Mouse (Mus musculus) stomach, embryonic 14.5 days (tissue): ENCODE data around the gene Pigt. TPM values are rescaled to one million over a fixed set of nuclear protein-coding genes. Genes with fewer than 3 reads are reported as not detected.

Source experiments
- ATAC-seq: fragments of 200-750 bp; cut with Nextera tagmentation; 2 replicates; pipeline ENCODE4 v1.8.0; 2017; ENCODE audit warnings: low read depth, moderate TSS enrichment; ENCODE audit not compliant: insufficient number of reproducible peaks, insufficient read depth, low FRiP score
- H3K27ac ChIP-seq: fragments of 300-500 bp; sonication (generic); 2 replicates; pipeline ENCODE4 v1.5.1; 2014; ENCODE audit warnings: mild to moderate bottlenecking, low read length, moderate library complexity, mixed read lengths
- H3K27me3 ChIP-seq: fragments of 300-500 bp; sonication (generic); 2 replicates; pipeline ENCODE4 v1.6.1; 2014; ENCODE audit warnings: low read length, control low read depth, mixed read lengths; ENCODE audit not compliant: control insufficient read depth, insufficient read depth
- H3K36me3 ChIP-seq: fragments of 300-500 bp; sonication (generic); 2 replicates; pipeline ENCODE4 v1.6.1; 2014; ENCODE audit warnings: mild to moderate bottlenecking, control low read depth, low read length, moderate library complexity, mixed read lengths; ENCODE audit not compliant: control insufficient read depth, insufficient read depth
- H3K4me1 ChIP-seq: fragments of 300-500 bp; sonication (generic); 2 replicates; pipeline ENCODE4 v1.6.1; 2014; ENCODE audit warnings: low read length, control low read depth, mixed read lengths; ENCODE audit not compliant: control insufficient read depth, insufficient read depth
- H3K4me2 ChIP-seq: fragments of 300-500 bp; sonication (generic); replicated peaks from 2 replicates; pipeline ENCODE4 v1.6.1; 2014; ENCODE audit warnings: low read depth, low read length, control low read depth
- H3K4me3 ChIP-seq: fragments of 300-500 bp; sonication (generic); 2 replicates; pipeline ENCODE4 v1.5.1; 2014; ENCODE audit warnings: low read depth, low read length, control low read depth
- H3K9ac ChIP-seq: fragments of 300-500 bp; sonication (generic); replicated peaks from 2 replicates; pipeline ENCODE4 v1.6.1; 2014; ENCODE audit warnings: low read depth, mild to moderate bottlenecking, control low read depth, low read length, moderate library complexity, mixed read lengths
- H3K9me3 ChIP-seq: fragments of 300-500 bp; sonication (generic); 2 replicates; pipeline ENCODE4 v1.6.1; 2016; ENCODE audit warnings: low read depth, low read length, control low read depth; ENCODE audit not compliant: control insufficient read depth
- WGBS: fragments of 180-500 bp; shearing (Covaris S2); extraction: QIAGEN DNeasy Blood & Tissue Kit; methylation state at CpG from one replicate; pipeline ENCODE4 v1.1.7; 2014; 5-methylcytosine and 5-hydroxymethylcytosine counted together
- polyA plus RNA-seq: library from polyadenylated mRNA; unstranded; fragments of >200 nt; fragmentation: Nextera tagmentation; extraction: Ambion mirVana; gene quantifications from 2 replicates; pipeline ENCODE4 v1.2.1, GENCODE M21; 2014

Gene Pigt
- polyA plus RNA-seq, 1 experiment from 2014 or later = 86.0 TPM

DNA sequence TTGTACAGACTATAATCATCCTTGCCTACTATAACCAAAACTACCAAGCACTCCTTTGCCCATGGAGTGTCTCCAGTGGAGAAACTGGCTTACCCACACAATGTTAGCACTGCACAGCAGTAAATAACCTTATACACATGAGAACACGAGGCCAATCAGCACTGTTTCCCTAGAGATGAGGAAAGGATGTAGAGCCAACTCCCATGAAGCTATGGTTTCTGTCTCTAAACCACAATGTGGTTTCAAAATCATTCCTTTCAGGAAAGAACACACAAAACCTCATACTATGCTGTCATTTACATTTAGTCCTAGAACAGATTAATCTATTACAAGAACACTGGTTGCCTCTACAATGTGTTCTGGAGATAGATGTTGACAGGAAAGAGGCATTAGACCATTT is 989 bp upstream of the Pigt start:
- Histone ChIP-seq H3K9ac (no peak overlapping the region), H3K4me3 (peak overlapping the region; percentile 89; the same call in 1 of the 2 replicates), H3K4me1 (peaks cover 8% of the 10 kb centered on the region; the same call in 1 of the 2 replicates), H3K27ac (no peak overlapping the region), H3K9me3 (no peaks in the 10 kb centered on the region), H3K4me2 (peak overlapping the region; percentile 99; the same call in 1 of the 2 replicates), H3K27me3 (no peaks in the 10 kb centered on the region), H3K36me3 (peaks cover 11% of the 10 kb centered on the region)
- no peak for ATAC-seq
- 80% methylated on average over 1 of the region's 1 CpGs for WGBS

DNA sequence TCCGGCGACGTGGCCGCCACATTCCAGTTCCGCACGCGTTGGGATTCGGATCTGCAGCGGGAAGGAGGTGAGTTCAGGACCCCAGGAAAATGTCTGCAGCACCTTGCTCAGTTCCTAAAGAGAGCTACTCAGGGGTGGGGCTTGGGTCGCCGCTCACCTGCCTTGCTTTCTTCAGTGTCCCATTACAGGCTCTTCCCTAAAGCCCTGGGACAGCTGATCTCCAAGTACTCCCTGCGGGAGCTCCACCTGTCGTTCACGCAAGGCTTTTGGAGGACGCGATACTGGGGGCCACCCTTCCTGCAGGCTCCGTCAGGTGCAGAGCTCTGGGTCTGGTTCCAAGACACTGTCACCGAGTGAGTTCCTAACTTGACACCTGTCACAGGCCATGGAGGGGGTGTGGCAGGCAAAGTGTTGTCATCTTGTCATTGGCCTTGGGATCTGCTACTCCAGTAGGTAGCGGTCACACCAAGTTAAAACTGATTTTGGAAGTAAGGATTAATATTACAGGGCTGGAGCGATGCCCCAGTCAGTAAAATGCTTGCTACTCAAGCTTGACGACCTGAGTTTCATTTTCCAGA is 460 bp downstream of the Pigt start:
- Histone ChIP-seq H3K4me3 (peak overlapping the region; percentile 89), H3K36me3 (peaks cover 23% of the 10 kb centered on the region), H3K9me3 (no peaks in the 10 kb centered on the region), H3K27ac (no peak overlapping the region), H3K4me2 (peak overlapping the region; percentile 99), H3K9ac (peak overlapping the region; percentile 52), H3K27me3 (no peaks in the 10 kb centered on the region), H3K4me1 (peaks cover 8% of the 10 kb centered on the region; the same call in 1 of the 2 replicates)
- 5% methylated on average over 21 of the region's 21 CpGs for WGBS
- peak; percentile 47; the same call in 1 of the 2 replicates for ATAC-seq

DNA sequence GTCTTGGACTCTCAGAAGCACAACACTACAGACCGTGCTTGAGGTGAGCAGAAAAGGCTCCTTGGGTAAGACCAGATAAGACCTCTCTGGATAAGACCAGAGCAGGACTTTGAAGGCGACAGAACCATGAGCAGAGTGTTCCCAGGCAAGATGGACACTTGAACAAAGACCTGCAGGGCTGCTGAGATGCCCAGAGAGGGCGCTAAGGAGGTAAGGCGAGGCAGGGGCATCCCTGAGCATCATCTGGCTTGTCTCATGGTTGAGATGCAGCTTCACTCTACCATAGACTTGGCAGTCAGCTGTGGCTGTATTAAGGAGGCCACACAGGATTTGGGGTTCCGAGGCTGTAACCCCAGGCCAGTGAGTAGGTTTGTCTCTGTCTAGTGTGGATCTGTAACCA is 2.0 kb downstream of the Pigt start:
- H3K27me3 ChIP-seq = no peaks in the 10 kb centered on the region
- peaks cover 37% of the 10 kb centered on the region for H3K36me3 ChIP-seq
- H3K27ac ChIP-seq = no peak overlapping the region
- no peak overlapping the region for H3K4me2 ChIP-seq
- no peak overlapping the region for H3K4me3 ChIP-seq
- peaks cover 3% of the 10 kb centered on the region; the same call in 1 of the 2 replicates for H3K9me3 ChIP-seq
- peaks cover 8% of the 10 kb centered on the region; the same call in 1 of the 2 replicates for H3K4me1 ChIP-seq
- WGBS = 73% methylated on average over 5 of the region's 5 CpGs
- no peak for ATAC-seq
- H3K9ac ChIP-seq = no peak overlapping the region

DNA sequence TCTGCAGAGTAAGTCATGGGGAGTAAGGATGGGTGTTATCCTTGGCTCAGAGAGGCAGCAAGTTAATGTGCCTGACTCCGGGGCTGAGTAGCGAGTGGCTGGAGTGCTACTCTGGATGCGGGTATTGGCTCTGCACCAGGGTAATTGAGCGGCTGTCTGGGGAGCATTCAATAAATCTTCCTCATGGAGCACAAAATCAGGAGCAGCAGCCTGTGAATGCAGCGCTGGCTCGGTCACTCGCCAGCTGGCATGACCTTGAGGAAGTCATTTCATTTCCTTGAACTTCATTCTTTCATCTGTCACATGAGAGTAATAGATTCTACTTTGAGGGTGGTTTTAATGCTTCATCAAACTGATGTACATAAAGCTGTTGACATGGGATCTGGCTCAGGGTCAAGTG is 3.2 kb downstream of the Pigt start:
- Histone ChIP-seq H3K27me3 (no peaks in the 10 kb centered on the region), H3K4me2 (no peak overlapping the region), H3K36me3 (peaks cover 48% of the 10 kb centered on the region), H3K9me3 (peaks cover 9% of the 10 kb centered on the region; the same call in 1 of the 2 replicates), H3K9ac (no peak overlapping the region), H3K27ac (no peak overlapping the region), H3K4me1 (peaks cover 8% of the 10 kb centered on the region; the same call in 1 of the 2 replicates), H3K4me3 (no peak overlapping the region)
- WGBS = 91% methylated on average over 7 of the region's 7 CpGs
- ATAC-seq = no peak

DNA sequence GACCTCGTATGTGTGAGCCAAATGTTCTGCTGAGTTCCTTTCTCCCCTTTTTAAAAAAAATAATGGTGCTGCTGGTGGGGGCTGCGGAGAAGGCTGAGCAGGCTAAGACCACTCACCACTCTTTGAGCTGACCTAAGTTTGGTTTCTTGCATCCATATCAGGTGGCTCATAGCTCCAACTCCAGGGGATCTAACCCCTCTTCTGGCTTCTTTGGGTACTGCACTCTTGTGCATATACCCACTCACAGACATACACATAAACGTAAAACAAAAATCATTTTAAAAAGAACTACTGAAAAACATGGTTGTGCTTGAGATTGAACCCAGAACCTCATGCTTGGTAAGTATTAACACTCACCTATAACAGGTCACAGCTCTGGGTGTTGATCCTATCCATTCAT is 7.6 kb downstream of the Pigt start:
- no peaks in the 10 kb centered on the region for H3K4me1 ChIP-seq
- H3K9me3 ChIP-seq = peaks cover 9% of the 10 kb centered on the region; the same call in 1 of the 2 replicates
- H3K4me2 ChIP-seq = no peak overlapping the region
- no peak overlapping the region for H3K4me3 ChIP-seq
- no peak overlapping the region for H3K9ac ChIP-seq
- H3K27ac ChIP-seq = no peak overlapping the region
- no peaks in the 10 kb centered on the region for H3K27me3 ChIP-seq
- WGBS = 96% methylated on average over 3 of the region's 3 CpGs
- no peak for ATAC-seq
- peaks cover 52% of the 10 kb centered on the region for H3K36me3 ChIP-seq

DNA sequence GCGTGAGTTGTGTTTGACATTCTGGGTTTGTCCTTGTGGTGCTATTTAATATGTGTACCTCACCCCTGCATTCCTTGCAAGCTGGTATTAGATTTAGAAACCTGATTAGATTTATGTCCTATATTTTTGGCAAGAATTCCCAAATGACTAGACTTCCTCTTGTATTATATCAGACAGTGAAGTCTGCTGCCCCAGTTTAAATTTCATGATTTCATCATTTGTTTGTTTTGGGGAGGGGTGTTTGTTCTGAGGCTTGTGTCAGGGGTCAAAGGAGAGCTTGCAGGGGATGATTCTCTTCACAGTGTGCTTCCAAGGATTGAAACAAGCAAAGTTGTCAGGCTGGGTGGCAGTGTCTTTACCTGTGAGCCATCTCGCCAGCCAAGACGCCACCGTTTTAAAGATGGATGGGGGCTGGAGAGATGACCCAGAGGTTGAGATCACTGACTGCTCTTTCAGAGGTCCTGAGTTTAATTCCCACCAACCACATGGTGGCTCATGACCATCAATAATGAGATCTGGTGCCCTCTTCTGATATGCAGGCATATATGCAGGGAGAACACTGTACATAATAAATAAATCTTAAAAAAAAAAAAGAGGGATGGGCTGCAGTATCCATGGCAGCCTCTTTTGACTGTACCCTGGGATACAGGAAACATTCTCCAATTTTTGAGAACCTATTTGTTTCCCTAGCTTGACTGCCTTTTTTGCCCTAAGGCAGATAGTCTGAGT is 8.5 kb downstream of the Pigt start:
- 84% methylated on average over 4 of the region's 4 CpGs for WGBS
- Histone ChIP-seq H3K27me3 (no peaks in the 10 kb centered on the region), H3K4me1 (no peaks in the 10 kb centered on the region), H3K4me3 (no peak overlapping the region), H3K4me2 (no peak overlapping the region), H3K27ac (no peak overlapping the region), H3K36me3 (peaks cover 47% of the 10 kb centered on the region), H3K9me3 (peaks cover 9% of the 10 kb centered on the region; the same call in 1 of the 2 replicates), H3K9ac (no peak overlapping the region)
- ATAC-seq = no peak

DNA sequence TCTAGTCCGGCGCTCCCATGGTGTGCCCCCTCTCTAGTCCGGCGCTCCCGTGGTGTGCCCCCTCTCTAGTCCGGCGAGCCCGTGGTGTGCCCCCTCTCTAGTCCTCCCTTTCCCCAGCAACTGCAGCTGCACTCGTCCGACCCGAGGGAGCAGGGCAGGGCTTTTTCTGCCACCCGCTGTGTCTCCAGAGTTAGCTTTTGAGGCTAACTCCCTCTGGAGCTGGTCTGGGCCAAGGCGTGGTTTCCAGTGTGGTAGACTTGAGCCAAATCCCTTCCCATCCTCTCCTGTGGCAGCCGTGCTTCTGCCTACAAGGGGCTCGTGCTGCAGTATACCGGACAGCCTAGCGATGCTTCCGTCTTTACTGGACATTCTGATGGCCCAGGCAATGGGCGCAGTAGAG is 10.5 kb downstream of the Pigt start:
- Histone ChIP-seq H3K36me3 (peaks cover 29% of the 10 kb centered on the region), H3K9ac (no peak overlapping the region), H3K27me3 (no peaks in the 10 kb centered on the region), H3K27ac (no peak overlapping the region), H3K9me3 (peaks cover 9% of the 10 kb centered on the region; the same call in 1 of the 2 replicates), H3K4me2 (no peak overlapping the region), H3K4me3 (no peak overlapping the region), H3K4me1 (no peaks in the 10 kb centered on the region)
- no peak for ATAC-seq
- 89% methylated on average over 19 of the region's 19 CpGs for WGBS

DNA sequence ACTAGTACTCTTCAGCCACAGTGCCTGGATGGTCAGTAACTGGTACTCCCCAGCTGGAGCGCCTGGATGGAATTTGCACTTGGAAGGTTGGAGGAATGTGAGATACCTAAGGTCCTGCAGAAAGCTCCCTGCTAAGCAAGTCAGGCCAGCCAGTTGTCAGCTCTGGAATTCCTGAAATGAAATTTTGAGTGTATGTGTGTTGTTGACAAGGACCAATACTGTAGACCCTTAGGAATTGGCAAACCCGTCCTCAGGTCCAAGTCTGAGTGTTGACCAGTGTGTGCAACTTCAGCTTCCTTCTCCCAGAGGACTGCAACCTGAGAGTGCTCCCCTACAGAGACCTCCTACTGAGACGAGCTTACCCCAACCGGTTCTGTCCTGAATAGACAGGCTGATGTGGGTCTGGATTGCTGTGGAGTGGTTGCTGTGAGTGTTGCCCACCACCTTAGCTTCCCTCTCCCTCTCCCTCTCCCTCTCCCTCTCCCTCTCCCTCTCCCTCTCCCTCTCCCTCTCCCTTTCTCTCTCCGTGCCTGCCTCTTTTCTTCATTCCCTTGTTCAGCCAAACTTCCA is 13.4 kb downstream of the Pigt start:
- Histone ChIP-seq H3K27ac (no peak overlapping the region), H3K27me3 (no peaks in the 10 kb centered on the region), H3K4me3 (no peak overlapping the region), H3K36me3 (peaks cover 5% of the 10 kb centered on the region; the same call in 1 of the 2 replicates), H3K9ac (no peak overlapping the region), H3K4me1 (no peaks in the 10 kb centered on the region), H3K9me3 (no peaks in the 10 kb centered on the region), H3K4me2 (no peak overlapping the region)
- WGBS = 41% methylated on average over 4 of the region's 5 CpGs
- ATAC-seq = no peak
